Mouse (Mus musculus) right cerebral cortex, adult 18-20 months (tissue): ENCODE data around the gene Pex14.

Source experiments
- DNase-seq: peaks from one replicate; pipeline ENCODE4 v3.0.0; 2022; ENCODE audit warnings: mixed read lengths

Pex14 gene

DNA sequence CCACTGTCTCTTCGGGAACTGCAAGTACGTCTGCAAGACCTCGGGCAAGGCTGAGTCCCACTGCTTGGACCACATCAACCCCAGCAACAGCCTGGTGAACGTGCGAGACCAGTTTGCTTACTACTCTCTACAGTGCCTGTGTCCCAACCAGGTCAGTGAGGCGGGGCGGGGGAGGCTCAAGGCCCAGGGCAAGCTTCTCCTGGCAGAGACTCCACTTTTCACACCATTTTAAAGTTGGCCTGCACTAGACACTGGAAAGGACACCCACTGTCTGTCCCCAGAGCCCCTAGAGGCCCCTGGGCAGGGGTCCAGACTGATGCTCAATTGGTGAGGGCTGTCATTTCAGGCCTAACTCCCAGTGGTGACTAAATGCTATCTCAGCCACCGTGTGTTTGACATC, 153.6 kb downstream of the Pex14 start:
- no peak for DNase-seq

DNA sequence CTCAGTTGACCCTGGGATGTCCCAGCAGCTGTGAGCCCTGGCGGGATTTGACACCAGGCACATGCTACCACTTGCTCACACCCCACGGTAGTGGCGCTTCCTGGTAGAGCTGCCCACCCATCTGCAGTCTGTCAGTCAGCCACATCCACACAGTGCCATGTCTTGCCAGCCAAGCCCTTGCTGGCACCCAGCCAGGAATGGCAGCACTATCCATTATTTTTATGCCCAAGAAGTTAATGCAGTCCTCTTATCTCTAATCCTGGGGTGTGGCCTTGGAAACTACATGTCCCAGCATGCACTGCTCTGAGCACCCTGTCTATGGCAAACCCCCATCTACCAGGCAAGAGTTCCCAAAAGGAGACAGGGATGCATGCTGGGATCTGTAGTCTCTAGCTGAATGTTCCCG, 154.2 kb downstream of the Pex14 start:
- peak; percentile 39 for DNase-seq

DNA sequence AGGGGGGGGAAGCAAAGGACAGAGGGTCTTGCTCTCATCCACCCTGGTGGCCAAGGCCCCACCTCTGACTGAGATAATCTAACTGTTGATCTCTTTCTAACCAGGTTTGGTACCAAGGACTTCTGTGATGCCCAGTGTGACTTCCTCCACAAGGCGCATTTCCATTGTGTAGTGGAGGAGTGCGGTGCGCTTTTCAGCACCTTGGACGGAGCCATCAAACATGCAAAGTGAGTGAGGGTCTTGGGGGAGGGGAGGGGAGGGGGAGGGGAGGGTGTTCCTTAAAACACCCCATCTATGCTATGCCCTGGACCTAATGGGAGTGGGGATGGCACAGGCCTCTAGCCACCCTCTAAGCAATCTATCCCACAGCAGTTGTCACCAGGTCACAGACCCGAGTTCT, 156.6 kb downstream of the Pex14 start:
- no peak for DNase-seq

DNA sequence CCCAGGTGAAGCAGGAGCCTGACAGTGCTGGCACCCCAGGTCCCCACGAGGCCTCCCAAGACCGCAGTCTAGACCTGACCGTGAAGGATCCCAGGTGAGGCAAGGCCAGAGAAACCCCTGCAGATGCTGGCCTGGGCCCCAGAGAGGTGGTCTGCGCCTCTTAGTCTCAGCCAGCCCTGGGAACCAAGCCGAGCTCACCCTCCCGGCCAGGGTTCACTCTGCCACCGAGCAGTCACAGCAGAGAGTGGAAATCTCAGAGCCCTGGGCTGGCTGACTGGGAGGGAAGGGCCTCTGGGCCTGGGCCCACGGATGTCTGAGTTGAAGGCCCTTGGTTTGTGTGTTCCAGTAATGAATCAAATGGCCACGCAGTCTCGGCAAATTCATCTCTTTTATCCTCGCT, 158.4 kb downstream of the Pex14 start:
- DNase-seq: no peak

DNA sequence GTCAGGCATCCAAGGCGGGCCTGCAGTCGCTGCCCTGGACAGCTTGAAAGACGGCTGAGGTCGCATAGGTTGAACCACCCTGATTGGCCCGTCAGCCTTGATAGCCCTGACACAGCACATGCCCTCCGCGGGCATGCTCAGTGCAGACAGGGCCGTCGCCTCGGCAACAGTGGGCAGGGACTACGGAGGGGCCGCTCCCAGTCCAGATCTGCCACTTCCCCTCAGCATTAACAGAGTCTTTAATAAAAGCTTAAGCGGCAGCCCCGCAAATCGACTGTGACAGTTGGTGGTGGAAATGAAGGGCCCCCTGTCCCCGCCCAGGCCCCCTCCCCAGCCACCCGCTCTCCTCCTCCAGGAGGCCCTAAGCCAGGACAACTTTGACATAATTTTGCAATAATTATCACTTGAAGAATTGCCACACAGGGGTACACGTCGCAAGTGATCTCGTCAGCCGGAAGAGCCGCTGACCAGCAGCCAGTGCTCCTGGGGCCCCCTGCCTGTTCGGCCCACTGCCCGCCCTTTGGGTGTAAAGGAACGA, 158.9 kb downstream of the Pex14 start:
- no peak for DNase-seq

DNA sequence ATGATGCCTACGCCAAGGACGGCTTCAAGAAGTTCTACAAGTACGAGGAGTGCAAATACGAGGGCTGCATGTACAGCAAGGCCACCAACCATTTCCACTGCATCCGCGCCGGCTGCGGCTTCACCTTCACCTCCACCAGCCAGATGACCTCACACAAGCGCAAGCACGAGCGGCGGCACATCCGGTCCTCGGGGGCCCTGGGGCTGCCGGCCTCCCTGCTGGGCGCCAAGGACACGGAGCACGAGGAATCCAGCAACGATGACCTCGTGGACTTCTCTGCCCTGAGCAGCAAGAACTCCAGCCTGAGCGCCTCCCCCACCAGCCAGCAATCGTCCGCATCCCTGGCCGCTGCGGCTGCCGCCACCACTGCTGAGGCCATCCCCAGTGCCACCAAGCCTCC, 161.1 kb downstream of the Pex14 start:
- no peak for DNase-seq

DNA sequence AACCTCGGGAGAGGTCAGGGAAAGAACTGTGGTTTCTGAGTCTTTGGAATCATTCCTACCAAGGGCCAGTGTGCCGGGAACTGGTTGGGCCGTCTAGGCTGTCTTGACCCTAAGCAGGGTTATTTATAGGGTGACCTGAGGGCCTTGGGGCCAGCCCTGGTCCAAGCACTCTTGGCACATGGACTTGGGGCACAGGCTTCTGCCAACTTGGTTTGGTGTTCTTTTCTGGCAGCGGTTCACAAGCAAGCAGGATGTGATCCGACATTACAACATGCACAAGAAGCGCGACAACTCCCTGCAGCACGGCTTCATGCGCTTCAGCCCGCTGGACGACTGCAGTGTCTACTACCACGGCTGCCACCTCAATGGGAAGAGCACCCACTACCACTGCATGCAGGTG, 162.9 kb downstream of the Pex14 start:
- DNase-seq: no peak

DNA sequence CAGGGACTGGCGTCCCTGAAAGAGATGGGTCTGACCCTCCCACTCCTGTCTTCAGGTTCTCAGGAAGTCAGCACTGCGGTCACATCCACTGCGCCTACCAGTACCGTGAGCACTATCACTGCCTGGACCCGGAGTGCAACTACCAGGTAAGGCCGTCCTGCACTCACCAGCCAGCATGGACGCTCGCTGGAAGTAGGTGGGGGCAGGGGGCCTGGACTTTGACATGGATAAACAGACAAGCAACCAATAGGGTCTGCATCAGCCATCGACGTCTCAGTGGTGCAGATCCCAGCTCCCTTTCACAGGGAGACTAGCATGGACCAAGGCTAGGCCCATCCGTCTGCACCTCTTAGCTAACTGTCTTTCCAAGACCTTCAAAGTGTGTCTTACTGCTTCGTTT, 163.6 kb downstream of the Pex14 start:
- DNase-seq: no peak

DNA sequence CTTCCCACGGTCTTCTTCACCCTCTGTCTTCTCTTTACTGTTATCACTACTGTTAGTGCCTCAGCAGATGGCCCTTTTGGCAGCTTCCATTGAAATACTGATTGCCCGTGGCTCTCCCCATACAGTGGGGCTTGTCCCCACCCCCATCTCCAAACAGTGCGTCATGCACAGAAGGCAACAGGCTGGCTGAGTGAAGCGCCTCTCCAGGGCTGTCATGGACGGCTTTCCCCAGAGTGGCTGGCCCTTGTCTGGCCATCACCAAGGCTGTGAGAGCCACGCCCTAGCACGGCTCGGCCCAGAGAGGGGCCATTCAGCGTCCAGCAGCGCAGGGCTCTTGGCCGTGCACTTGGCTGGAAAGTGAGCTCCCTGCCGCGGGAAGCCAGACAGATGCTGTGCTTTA, 164.5 kb downstream of the Pex14 start:
- DNase-seq: no peak

DNA sequence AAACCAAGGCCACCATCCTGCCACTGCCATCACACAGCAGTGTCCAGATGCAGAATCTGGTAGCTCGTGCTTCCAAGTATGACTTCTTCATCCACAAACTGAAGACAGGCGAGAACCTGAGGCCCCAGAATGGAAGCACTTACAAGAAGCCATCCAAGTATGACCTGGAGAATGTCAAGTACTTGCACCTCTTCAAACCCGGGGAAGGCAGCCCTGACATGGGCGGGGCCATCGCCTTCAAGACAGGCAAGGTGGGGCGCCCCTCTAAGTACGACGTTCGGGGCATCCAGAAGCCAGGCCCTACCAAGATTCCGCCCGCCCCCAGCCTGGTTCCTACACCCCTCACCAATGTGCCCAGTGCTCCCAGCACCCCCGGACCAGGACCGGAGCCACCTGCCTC, 166.6 kb downstream of the Pex14 start:
- DNase-seq: no peak

DNA sequence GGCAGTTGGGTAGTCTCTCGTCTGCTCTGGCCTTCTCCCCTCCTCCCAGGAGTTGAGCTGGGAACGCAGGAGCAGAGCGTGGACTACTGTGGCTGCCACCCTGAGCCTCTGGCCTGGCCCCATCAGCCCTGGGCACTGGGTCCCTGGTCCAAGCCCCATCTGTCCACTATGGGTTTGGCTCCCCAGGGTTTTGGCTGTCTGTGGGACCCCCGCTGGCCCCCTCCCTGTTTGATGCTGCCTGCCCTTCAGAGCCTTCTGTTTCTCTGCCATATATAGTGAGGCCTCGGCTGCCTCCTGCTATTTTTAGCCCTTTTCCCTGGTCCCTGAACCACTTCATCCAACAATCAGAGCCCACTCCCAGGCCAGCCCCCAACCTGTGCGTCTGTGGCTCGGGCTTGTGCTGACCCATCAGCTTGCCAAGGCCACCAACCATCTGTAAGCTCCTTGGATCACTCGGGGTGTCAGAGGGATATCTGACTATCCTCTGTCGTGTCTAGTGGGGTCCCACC, 168.9 kb downstream of the Pex14 start:
- no peak for DNase-seq

DNA sequence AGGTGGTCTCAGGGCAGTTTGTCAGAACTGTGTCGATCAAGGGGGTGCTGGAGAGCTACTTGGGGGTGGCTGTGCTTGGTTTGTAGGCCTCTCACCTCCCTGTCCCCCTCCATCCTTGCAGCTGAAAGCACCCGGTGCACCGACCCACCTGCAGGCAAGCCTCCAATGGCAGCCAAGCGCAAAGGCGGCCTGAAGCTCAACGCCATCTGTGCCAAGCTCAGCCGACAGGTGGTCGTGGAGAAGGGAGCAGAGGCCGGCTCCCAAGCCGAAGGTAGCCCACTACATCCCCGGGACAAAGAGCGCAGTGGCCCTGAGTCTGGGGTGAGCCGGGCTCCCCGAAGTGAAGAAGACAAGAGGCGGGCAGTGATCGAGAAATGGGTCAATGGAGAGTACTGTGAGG, 170.8 kb downstream of the Pex14 start:
- DNase-seq: no peak

DNA sequence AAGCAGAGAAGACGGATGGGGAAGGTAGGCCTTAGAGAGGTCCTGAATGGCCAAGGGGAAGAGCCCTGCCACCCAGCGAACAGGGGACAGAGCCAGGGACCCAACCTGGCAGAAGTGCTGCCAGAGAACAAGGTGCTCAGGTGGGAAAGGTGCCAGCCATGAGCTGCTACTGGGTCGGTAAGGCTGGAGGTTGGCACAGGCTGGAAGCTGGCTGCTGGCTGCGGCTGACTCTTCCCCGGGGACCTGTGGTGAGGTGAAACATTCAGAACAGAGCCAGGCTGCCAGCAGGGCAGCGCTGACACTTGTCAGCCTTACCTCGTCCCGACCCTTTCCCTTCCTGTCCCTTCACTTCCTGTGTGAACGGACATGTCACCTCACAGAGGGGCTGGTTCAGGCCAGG, 171.4 kb downstream of the Pex14 start:
- no peak for DNase-seq

DNA sequence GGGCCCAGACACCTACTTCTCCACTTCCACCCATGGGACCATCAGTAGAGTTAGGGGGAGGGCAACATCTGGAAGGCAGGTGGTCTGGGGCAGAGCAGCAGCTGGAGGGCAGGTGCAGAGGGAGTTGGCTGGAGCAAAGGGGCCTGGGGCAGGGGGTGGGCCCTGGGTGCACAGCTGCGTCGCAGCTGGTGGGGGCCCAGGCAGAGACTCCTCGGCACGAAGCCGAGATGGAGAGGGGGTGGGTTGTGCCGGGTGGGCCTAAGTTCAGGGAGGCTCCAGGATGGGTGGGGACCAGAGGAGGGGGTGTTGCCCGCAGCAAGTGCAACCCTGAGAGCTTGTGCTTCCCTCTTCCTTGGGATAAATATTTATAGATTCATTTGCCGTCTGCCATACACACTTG, 173.2 kb downstream of the Pex14 start:
- no peak for DNase-seq

DNA sequence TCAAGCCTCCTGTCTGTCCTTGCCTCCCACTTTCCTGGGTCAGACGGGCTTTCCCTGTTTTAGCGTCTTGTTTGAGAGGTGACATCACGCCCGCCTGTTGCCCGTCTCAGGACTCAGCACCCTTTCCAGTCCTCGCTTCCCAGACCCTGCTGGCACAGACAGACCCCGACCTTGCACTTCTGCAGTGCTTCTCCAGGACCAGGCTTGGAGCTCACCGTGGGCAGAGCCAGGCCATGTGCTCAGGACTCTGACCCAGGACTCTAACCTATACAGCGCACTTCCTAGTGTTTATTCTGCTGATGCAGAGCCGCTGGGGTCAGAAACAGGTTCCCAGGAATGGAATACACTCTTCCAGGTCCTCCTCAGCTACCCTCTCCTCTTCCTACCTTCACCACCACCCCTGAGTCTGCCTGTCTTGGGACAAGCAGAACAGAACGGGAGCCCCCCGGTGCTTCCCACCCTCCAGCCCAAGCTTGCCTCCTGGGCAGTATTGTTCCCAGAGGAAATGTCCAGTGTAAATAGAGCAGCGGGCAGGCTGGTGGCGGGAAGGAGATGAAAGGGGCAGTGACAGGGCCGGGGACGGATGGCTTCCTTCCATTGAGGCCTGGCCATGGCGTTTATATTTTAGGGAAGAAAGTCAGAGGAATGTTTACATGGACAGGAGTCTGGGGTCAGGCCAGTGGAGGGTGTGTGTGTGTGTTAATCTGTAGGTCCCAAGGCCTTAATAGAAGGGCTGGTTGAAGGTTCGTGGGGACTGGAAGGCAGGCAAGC, 173.9 kb downstream of the Pex14 start:
- DNase-seq: no peak

DNA sequence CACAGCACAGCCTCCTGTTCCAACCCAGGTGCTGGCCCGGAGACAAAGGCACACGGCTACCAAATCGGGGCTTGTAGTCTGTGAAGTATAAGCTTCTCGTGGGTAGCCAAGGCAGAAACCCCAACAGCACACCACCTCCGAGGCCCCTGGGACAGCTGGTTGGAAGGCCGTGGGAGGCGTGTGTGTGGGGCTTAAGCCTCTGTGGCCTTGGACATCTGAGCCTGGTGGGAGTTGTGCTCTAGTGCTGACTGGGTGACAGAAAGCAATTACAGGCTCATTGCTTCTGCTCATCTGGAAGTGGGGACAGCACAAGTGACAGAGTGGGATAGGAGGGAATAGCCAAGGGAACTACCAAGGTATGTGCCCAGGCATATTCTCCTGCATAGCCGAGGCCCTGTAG, 175.7 kb downstream of the Pex14 start:
- DNase-seq: no peak

DNA sequence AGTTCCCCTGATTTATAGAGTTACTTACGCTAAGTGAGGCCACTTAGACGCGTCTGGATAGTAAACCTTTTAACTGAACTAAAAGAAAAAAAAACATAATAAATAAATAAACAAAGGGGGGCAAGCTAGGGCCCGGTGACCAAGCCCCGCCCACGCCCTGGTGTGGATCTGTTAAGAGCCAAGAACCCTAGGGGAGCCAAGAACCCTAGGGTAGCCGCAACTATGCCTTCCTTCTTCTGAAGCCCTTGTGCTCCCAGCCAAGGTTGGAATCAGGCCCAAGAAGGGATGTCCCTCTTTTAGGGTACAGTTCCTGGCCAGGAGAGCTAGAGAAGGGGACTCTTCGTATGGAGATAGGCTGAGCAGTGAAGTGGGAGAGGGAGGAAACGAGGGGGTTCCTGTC, 176.3 kb downstream of the Pex14 start:
- no peak for DNase-seq

DNA sequence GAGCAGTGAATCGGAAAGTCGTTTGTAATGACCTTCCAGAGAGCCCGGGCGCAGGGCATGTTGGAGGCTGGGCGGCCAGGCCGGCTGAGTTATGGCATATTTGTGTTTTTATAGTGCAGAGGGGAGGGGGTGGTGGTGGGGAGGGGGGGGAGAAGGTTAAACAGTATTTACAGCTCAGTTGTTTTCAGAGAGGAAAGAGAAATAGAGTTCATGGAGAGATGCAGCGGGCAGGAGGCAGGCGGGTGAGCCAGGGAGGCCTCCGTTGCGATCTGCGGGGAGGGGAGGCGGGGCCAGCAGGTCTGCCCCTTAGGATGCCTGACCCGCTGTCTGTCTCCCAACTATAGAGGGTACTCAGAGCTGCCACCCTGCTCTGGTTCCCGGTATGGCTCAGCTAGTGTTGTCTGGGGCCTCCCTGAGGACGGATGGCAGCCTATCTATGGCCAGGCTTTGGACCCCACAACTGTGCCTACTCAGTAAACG, 177.4 kb downstream of the Pex14 start:
- DNase-seq: no peak

DNA sequence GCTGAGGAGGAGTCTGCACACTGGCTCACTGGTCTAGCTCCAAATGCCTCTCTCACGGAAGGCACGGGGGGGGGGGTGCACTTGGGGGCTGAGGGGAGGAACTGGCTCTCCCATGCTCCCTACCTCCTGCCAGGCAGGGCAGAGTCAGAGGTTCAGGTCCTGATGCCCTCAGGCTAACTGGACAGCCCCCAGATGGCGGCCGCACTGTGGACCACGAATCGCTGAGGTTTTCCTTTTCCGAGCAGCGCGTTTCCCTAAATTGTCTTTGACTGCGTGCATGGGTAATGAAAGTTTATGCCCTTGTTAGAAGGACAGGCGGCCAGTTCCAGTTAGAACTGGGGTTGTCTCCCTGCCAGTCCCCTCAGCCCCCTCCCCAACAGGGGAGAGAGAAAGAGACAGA, 179.1 kb downstream of the Pex14 start:
- DNase-seq: no peak

DNA sequence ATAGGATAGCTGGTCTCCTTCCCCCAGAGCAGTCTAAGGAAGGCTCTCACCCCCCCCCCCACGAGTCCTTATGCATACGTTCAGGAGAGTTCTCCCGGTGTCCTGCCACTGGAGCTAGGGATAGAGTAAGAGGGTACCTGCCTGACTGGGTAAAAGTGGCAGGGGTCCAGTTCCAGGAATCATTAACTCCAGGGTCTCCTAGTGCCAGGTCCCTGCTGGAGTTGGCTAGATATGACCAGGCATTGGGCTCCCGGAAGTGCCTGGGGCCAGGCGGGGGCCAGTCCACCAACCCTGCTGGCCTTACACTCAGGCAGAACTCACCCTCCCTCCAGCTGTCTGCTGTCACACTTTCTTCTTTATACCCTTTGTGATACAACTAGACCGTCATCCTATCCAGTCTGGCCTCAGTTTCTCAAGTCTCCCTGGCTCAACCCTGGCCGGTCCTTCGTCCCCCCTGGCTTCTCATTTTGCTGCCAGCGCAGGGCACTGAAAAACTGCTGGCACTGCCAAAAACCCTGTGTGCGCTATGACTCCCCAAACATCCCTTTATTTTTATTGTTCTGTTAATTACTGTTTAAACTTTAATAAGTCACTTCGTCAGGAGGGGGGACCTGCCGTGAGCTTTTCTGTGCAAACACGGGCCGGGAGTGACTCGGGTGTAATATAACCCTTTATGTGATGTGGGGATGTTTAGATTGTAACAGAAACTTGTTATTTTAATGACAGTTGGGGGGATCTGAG, 180.8 kb downstream of the Pex14 start:
- DNase-seq: no peak

DNA sequence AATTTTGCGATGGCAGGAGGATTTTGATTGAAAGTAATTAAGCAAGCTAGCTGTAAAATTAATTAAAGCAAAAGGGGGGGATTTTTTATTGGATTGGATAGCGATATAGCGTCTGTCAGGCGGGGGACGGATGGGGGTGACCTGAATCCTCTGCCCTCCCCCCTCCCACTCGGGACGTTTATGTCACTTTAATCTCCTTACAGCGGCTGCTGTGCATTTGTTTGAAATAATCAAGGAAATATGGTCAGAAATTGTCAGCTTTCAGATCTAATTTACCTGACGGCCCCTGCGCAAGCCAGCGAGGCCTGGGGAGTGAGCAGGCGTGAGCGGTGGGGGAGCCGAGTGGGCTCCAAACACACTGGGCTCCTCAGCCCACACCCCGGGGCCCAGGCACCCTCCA, 183.8 kb downstream of the Pex14 start:
- no peak for DNase-seq

DNA sequence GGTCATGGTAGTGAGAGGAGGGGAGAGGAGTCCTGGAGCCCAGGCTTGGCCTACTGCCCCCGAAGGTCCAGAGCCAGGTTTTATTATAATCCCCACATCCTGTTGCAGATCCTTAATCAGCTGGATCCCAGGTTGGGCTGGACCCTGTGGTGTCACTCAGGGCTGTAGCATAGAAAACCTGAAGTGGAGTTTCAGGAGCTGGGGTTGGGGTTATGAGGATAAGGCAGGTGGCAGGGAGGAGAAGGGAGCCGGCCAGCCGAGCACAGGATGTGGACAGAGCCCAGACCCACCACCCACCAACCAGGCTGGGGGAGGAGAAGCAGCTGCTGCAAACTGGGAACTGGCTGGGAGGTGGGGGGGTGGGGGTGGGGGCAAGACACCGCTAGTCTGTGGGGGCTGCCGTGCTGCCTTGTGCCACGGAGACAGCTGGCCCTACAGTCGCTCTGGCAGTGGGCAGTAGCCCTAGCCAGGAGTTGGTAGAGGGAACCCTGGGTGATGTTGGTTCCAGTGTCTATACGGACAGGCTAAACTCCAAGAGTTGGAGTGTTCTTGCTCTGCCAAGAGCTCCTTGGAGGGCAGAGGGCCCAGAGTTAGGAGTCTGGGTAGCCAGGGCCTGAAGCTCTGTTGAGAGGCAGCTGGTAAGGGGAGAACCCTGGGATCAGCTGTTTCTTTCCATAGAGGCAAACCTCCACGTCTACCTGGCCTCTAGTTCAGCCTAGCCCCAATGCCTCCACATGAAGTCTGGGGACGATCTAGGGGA, 184.6 kb downstream of the Pex14 start:
- no peak for DNase-seq
